Mouse (Mus musculus): Measurements from ENCODE around the gene Slc26a10.

Slc26a10 gene

DNA sequence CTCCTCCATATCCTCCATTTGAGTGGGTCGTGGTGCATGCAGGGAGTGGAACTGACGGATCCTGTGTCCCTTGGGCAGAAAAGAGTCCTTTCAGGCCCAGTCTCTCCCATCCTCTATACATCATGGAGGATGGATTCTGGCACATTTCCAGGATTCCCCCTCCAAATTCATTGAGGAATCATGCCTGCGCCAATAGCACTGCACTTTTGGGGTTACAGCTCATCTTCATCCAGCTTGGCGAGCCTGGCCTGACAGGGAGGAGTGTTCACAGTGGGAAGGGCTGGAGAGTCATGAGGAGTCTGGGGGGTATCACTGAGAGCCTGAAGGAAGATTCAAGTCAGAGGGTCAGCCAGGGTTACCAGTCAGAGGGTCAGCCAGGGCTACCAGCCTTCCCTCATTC, 2.2 kb upstream of the Slc26a10 start:
- DNase-seq (ENCODE audit: low spot score in 2 of 2) = no peak

DNA sequence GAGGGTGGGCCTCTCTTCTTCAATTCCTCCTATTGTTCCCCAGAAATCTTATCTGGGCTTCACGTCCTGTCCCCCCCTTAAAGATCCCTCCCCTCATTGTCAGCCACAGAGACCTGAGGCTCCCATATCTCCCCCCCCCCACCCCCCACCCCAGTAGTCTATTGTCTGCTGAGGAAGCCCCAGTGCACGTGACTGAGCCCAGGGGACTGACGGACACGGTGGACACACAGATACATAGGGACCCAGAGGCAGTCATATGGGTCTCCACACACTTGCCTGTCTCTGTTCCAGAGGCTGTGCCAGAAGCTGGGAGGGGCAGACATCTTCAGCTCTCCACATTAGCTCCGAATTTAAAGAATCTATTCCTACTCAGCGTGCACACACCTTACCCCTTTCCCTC, 1.1 kb upstream of the Slc26a10 start:
- no peak for DNase-seq (ENCODE audit: low spot score in 2 of 2)

GRCm38 (mm10) chr10:127180695-127181047, 226 bp upstream of the Slc26a10 start:
- no peak for DNase-seq (ENCODE audit: low spot score in 2 of 2)

- DNase-seq (ENCODE audit: low spot score in 2 of 2) = no peak
Observed at GRCm38 (mm10) chr10:127178286-127179027, 2.0 kb downstream of the Slc26a10 start.

- peak in 1 of 2 experiments; percentile 50 for DNase-seq (ENCODE audit: low spot score in 2 of 2)
Observed at GRCm38 (mm10) chr10:127177719-127178118, 2.7 kb downstream of the Slc26a10 start.

DNA sequence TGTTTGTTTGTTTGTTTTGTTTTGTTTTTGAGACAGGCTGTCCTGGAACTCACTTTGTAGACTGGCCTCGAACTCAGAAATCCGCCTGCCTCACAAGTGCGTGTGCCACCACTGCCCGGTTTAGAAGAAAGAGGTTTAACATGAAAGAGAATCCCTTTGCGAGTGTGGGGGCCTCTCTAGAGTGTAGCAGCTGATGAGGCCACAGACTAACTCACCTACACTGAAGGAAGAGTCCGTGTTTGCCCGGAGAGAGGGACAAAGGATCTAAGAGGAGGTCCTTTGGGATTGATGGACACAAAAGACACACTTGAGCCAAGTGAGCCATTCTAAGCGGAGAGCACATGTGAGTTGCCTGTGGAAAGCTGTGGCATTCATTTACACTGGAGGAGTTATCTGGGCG, 3.2 kb downstream of the Slc26a10 start:
- DNase-seq (ENCODE audit: low spot score in 2 of 2) = no peak

GRCm38 (mm10) chr10:127176756-127177155, 3.7 kb downstream of the Slc26a10 start:
- no peak for DNase-seq (ENCODE audit: low spot score in 2 of 2)

GRCm38 (mm10) chr10:127176228-127176627, 4.2 kb downstream of the Slc26a10 start:
- DNase-seq (ENCODE audit: low spot score in 2 of 2) = no peak

GRCm38 (mm10) chr10:127174170-127174569, 6.3 kb downstream of the Slc26a10 start:
- no peak for DNase-seq (ENCODE audit: low spot score in 2 of 2)

- no peak for DNase-seq (ENCODE audit: low spot score in 2 of 2)
Observed at GRCm38 (mm10) chr10:127173148-127174065, 7.0 kb downstream of the Slc26a10 start.

DNA sequence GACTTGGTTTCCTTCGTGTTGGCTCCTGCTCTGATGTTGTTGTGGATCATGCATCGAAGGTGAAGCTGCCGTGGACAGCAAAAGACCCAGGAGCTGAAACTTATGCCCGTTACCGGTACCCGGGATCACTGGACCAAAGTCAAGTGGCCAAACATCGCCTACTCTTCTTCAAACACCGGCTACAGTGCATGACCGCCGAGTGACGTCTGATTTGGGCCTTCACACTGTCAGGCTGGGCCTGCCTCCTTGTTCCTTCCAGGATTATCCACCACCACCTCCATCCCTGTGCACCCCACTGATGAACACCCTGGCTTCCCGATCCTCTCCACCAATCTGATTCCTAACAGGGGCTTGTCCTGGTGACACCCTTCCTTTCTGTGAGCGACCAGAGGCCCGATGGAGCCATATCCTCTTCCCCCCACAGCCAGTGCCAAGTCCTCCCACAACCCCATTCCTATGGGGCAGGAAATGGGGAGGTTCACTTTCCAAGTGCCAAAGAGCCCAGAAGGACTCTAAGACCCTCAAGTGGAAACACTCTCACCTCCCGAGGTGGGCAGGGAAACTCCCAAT, 8.7 kb downstream of the Slc26a10 start:
- peak in 1 of 2 experiments; percentile 6 for DNase-seq (ENCODE audit: low spot score in 2 of 2)

DNA sequence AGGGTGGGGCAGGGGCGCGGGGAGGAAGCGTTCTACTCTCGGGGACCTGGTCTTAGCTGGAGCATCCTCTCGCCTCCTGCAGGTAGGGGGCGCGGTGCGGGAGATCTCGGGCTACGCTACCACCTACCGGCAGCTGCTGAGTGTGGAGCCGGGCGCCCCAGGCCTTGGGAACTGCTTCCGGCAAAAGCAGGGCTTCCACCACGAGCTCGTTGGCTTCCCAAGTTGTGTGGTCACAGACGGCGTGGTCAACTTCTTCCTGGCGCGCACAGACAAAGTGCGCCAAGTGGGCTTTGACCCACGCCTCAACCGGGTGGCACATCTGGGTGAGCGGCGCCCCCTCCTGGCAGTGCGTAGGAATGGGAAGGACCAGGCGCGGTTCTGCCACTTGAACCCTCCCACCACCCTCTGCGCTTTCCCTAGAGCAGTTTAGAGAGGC, 9.6 kb downstream of the Slc26a10 start:
- peak; percentile 65 to 79 for DNase-seq (ENCODE audit: low spot score in 2 of 2)

DNA sequence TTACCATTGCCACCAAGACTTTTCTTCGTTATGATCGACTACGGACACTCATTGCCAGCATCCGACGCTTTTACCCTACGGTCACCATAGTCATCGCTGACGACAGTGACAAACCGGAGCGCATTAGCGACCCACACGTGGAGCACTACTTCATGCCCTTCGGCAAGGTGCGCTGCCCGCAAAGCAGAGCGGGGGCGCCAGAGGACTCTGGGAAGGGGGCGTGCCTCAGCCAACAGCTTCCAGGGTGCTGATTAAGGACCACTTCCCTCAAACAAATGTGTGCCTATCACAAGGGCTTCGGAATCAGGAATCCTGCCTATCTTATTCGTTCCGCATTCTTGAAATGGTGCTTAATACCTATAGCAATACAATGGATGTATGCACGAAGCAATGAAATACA, 10.4 kb downstream of the Slc26a10 start:
- DNase-seq (ENCODE audit: low spot score in 2 of 2) = peak in 1 of 2 experiments; percentile 19

DNA sequence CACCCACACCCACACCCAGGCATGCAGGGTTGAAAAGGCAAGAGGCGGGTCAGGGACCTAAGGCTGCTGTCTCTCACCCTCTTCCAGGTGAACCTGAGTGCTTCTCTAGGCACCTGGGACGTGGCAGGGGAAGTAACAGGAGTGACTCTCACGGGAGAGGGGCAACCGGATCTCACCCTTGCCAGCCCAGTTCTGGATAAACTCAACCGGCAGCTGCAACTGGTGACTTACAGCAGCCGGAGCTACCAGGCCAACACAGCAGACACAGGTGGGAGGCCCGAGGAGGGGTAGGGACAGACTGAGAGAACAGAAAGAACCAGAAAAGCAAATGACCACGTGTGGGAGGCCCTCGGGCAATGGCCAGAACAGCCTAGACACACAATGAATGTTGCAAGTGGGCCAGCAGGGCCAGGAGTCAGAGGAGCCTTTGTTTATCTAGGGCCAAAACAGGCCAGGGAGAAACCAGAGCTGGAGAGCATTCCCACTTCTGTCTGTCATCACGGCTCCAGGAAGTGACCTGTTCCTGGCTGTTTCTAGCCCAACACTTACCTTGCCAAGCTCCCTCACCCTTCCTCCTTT, 12.7 kb downstream of the Slc26a10 start:
- DNase-seq (ENCODE audit: low spot score in 2 of 2) = peak in 1 of 2 experiments; percentile 6

DNA sequence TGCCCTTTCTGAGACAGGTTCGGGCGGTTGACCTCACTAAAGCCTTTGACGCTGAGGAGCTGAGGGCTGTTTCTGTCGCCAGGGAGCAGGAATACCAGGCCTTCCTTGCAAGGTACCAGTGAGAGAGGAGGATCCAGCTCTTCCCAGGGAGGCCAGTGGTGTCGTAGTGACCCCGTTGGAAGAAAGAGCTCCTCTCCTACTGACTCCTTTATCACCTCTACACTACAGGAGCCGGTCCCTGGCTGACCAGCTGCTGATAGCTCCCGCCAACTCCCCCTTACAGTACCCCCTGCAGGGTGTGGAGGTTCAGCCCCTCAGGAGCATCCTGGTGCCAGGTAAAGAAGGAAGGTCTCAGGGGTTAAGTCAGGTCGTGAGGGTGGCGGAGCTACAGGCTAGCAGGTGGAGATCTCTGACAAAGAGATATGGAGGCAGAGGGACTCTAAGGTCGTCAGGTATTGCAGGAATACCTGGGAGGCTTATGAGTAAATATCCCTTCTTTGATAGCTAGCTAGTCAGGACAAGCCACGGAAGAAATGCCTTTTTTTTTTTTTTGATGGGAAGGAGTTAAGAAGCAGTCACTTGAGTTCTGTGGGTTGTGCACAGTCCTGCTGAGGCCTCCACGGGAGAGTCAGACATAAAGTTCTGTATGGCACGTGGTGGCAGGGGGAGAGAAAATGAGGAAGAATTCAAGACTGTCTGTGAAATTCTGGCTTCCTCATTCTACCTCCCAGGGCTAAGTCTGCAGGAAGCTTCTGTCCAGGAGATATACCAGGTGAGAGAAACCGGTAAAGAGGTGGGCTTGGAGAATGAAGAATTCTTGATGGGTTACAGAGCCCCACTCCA, 13.5 kb downstream of the Slc26a10 start:
- DNase-seq (ENCODE audit: low spot score in 2 of 2) = peak in 1 of 2 experiments; percentile 6

GRCm38 (mm10) chr10:127166404-127166715, 14.1 kb downstream of the Slc26a10 start:
- peak in 1 of 2 experiments; percentile 5 for DNase-seq (ENCODE audit: low spot score in 2 of 2)

GRCm38 (mm10) chr10:127165654-127166403, 14.6 kb downstream of the Slc26a10 start:
- DNase-seq (ENCODE audit: low spot score in 2 of 2) = peak; percentile 51

DNA sequence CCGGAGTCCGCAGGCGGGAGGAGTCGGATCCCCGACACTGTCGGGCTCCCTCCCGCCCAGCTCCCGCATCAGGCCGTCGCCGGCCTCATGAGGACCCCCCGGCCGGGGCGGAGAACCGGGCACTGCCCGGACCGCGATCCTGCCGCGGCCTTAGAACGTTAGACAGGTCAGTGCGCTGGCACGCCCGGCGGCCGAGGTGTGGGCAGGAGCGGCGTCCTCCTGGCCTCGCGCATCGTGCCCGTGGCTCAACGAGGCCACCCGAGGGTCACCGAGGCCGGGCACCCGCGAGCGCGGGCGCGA, 15.1 kb downstream of the Slc26a10 start:
- no peak for DNase-seq (ENCODE audit: low spot score in 2 of 2)

DNA sequence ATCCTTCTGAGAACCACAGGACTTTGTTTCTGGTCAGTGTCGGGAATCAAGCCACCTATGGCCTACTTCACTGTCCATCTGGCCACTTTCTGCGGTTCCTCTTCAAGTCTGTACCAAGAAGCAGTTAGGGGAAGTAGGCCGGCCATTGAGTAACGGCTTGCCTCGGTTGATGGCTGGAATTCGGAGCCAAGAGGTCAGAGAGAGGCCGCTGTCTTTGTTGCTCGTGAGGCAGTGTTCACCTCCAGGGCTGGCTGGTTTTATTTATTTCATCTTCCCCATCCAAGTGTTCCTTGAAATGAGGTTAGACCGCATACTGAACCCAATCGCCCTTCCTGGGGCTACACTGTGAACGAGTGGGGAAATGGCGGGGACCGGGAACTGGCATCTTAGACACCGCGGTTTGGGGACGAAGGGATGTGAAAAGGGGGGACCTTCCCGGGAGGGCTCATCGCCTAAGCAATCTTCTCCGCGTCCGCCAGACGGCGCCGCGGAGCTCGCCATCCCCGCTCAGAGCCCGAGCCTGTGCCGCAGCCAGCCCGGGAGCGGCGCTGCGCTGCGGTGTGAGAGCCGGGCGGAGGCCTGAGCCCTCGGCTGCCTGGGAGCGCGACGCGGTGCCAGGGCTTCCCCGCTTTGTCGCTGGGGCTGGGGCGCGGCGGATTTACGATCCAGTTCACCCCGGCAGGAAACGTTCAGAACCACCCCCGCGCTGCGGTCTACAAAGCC, 15.7 kb downstream of the Slc26a10 start, which contains the start of gene B4galnt1:
Gene B4galnt1, plus strand, starts transcription at position 595 of the 723 bp plus-strand sequence.
- DNase-seq (ENCODE audit: low spot score in 2 of 2) = peak; percentile 64 to 74

DNA sequence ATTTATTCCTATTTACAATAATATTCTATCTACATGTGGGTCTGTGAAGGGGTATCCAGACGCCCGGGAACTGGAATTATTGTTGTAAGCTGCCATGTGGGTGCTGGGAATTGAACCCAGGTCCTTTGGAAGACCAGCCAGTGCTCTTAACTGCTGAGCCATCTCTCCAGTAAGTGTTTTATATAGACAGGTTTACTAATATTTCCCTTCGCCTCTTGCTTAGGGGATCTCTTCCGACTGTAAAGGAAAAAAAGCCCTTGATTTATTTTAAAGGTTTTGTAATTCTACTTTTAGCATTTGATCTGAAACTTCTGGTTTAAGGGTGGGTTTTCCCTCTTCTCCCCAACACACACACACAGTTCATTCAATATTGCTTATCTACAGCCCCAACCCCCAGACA, 16.3 kb downstream of the Slc26a10 start:
- DNase-seq (ENCODE audit: low spot score in 2 of 2) = no peak
